Mouse (Mus musculus): ENCODE data around the gene Zmiz2.

- no peak for TF ChIP-seq MAFK (IDR thresholded peaks at IDR 0.05; ENCODE audit: insufficient read depth, low read depth, low read length)
- TF ChIP-seq ZC3H11A (IDR thresholded peaks at IDR 0.05; ENCODE audit: borderline replicate concordance, low read depth, low read length) = no peak
These were observed 5.0 kb downstream of the Zmiz2 start for GRCm38 (mm10) chr11:6393866-6394265.
